Comparison of ENCODE assay signal across 8 mouse cellular contexts in the genomic region with DNA sequence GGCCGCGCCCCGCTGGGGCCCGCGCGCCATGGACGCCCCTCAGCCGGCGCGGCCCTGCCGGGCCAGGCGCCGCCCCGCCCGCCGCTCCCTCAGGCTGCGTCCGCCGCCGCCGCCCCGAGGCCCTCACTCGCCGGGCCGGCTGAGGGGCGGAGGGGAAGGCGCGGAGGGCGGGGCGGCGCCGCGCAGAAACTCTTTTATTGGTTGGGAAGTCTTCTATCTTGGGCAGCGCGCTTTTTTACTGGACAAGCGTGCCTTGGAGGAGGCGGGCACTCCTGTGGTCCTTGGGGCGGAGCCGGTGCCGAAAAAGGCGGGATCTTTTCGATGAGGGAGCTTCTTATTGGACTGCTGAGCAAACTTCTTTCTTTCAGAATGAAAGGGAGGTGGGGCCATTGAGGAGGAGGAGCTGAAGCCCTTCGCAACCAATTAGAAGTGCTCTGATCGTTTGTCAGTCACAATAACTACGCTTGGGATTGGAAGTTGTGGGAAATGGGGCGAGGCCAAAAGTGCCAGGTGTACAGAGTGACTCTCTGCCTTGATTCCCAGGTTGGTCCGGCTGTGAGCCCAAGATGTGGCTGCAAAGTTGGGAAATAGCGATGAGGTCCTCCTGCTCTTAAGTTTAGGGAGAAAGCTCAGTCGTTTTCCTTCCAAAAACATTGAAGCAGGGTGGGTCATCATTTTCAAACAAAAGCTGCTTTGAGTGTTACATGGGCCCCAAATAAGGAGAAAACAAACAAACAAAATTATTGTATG. TPM values are rescaled to one million over a fixed set of nuclear protein-coding genes. Genes with fewer than 3 reads are reported as not detected.
DNase-seq lines count a peak whose midpoint lies in the region; ATAC-seq lines count a peak whose summit lies in the region.

A gene (minus strand): TSS at position 118 of the 750 bp plus-strand sequence.

- peak; percentile 100 for DNase-seq in ES-CJ7 (ENCODE audit: low read depth, low spot score)
- peak; percentile 99 for DNase-seq in cerebellum, adult 11 months
- peak; percentile 100 for DNase-seq in forebrain, embryonic 14.5 days (ENCODE audit: low spot score)
- DNase-seq in heart, postnatal 14 days: peak; percentile 94 to 96
- DNase-seq in layer of hippocampus, adult 11-12 months (ENCODE audit: low spot score): peak; percentile 98
- peak; percentile 100 for DNase-seq in lung, adult 18-20 months
- DNase-seq in testis, postnatal 14 days (ENCODE audit: low spot score): peak; percentile 99

- H3K27ac ChIP-seq in forebrain, embryonic 14.5 days (ENCODE audit: low read depth, low read length): peak within 1 kb of the TSS; percentile 65; the same call in 1 of the 2 replicates
- H3K27ac ChIP-seq in neural tube, embryonic 15.5 days (replicated peaks): peak within 1 kb of the TSS; percentile 84

- ATAC-seq in forebrain, embryonic 14.5 days: peak; percentile 99
- peak; percentile 97 for ATAC-seq in neural tube, embryonic 15.5 days (ENCODE audit: low FRiP score)

- no peaks in the 10 kb centered on the region for H3K9me3 ChIP-seq in forebrain, embryonic 14.5 days (replicated peaks; ENCODE audit: control insufficient read depth, low read length)
- H3K9me3 ChIP-seq in neural tube, embryonic 15.5 days (replicated peaks): no peaks in the 10 kb centered on the region

- peaks cover 27% of the 10 kb centered on the region for H3K4me1 ChIP-seq in forebrain, embryonic 14.5 days (ENCODE audit: control insufficient read depth, insufficient read depth, low read length)
- H3K4me1 ChIP-seq in neural tube, embryonic 15.5 days: peaks cover 49% of the 10 kb centered on the region

- H3K9ac ChIP-seq in forebrain, embryonic 14.5 days (ENCODE audit: low read length): peak within 1 kb of the TSS; percentile 83
- peak within 1 kb of the TSS; percentile 87 for H3K9ac ChIP-seq in neural tube, embryonic 15.5 days (replicated peaks)

- intact Hi-C loops in heart, postnatal 14 days (cut with DNase I): no loop called here

- peak within 1 kb of the TSS; percentile 80 for H3K4me3 ChIP-seq in forebrain, embryonic 14.5 days (ENCODE audit: low read depth, low read length)
- H3K4me3 ChIP-seq in neural tube, embryonic 15.5 days (replicated peaks): peak within 1 kb of the TSS; percentile 80

- 0 out of 2 replicates have a peak, but pooled peaks cover 4% of the 10 kb centered on the region for H3K36me3 ChIP-seq in forebrain, embryonic 14.5 days (ENCODE audit: control insufficient read depth, insufficient read depth, low read length)
- no peaks in the 10 kb centered on the region for H3K36me3 ChIP-seq in neural tube, embryonic 15.5 days

- WGBS in forebrain, embryonic 14.5 days: under 1% methylated on average over 36 of the region's 49 CpGs
- under 1% methylated on average over 35 of the region's 49 CpGs for WGBS in neural tube, embryonic 15.5 days

- H3K4me2 ChIP-seq in forebrain, embryonic 14.5 days (ENCODE audit: low read length): peak within 1 kb of the TSS; percentile 97
- peak within 1 kb of the TSS; percentile 88 for H3K4me2 ChIP-seq in neural tube, embryonic 15.5 days

- H3K27me3 ChIP-seq in forebrain, embryonic 14.5 days (replicated peaks; ENCODE audit: control insufficient read depth, insufficient read depth, low read length): no peaks in the 10 kb centered on the region
- no peaks in the 10 kb centered on the region for H3K27me3 ChIP-seq in neural tube, embryonic 15.5 days (replicated peaks)

RNA-seq across cellular contexts. Expression of the gene that starts here (rescaled TPM):
- polyA plus RNA-seq in forebrain, embryonic 14.5 days (2014; fragmentation: Nextera tagmentation; extraction: Ambion mirVana): 17.4 and 19.9 TPM in 2 replicates
- 10 to 100 TPM; 80.5 to 84.2 TPM for total RNA-seq in heart, postnatal 14 days (2021)
- 17.7 and 43.8 TPM in 2 replicates for polyA plus RNA-seq in neural tube, embryonic 15.5 days (2015; fragmentation: Nextera tagmentation; extraction: Ambion mirVana)

Comparison
In these comparisons a context has a peak if more than half of its experiments do, and no peak if none do; other contexts are left out.
1. Peak in every context shown above with its lines: DNase-seq, ATAC-seq, H3K4me3 ChIP-seq and H3K27ac ChIP-seq.